Mouse (Mus musculus) myocyte (in vitro differentiated cells): ENCODE data around the gene Rdh5. TPM values are rescaled to one million over a fixed set of nuclear protein-coding genes. Genes with fewer than 3 reads are reported as not detected.

Experiments
- H3K27me3 ChIP-seq: one replicate; pipeline ENCODE4 v1.6.1; 2011; ENCODE audit not compliant: control insufficient read depth, insufficient read depth, insufficient read length
- H3K36me3 ChIP-seq: one replicate; pipeline ENCODE4 v1.6.1; 2011; ENCODE audit not compliant: control insufficient read depth, insufficient read depth
- H3K4me2 ChIP-seq: one replicate; pipeline ENCODE4 v1.6.1; 2011; ENCODE audit warnings: low read depth, control low read depth
- H3K4me3 ChIP-seq: one replicate; pipeline ENCODE4 v1.5.1; 2011; ENCODE audit warnings: mild to moderate bottlenecking, control low read depth, moderate library complexity
- H3K79me2 ChIP-seq: one replicate; pipeline ENCODE4 v1.6.1; 2011; ENCODE audit not compliant: control insufficient read depth, insufficient read depth
- H3ac ChIP-seq: one replicate; pipeline ENCODE4 v1.6.1; 2011; ENCODE audit not compliant: control insufficient read depth, insufficient read length
- CEBPB ChIP-seq: IDR thresholded peaks from 2 replicates; pipeline ENCODE4 v1.6.1; 2011; ENCODE audit warnings: mild to moderate bottlenecking, moderate library complexity; ENCODE audit not compliant: poor library complexity, insufficient read depth, severe bottlenecking
- E2F4 ChIP-seq: IDR thresholded peaks from one replicate; pipeline ENCODE4 v1.6.1; 2011; ENCODE audit warnings: mild to moderate bottlenecking, control low read depth, moderate library complexity; ENCODE audit not compliant: insufficient read depth
- MAX ChIP-seq: IDR thresholded peaks from one replicate; pipeline ENCODE4 v1.6.1; 2011; ENCODE audit warnings: low read depth, mild to moderate bottlenecking, control low read depth
- MYOD1 ChIP-seq, 3 experiments: IDR thresholded peaks; one replicate each; pipeline ENCODE4 v1.6.1; 2011; ENCODE audit warnings: control low read depth in 2 of 3, low read depth in 2 of 3, mild to moderate bottlenecking in 2 of 3, moderate library complexity in 1 of 3; ENCODE audit not compliant: insufficient read length in 2 of 3, control insufficient read depth in 1 of 3
- MYOG ChIP-seq, 3 experiments: IDR thresholded peaks; one replicate each; pipeline ENCODE4 v1.6.1; 2011; ENCODE audit warnings: control low read depth in 2 of 3, low read depth in 2 of 3, mild to moderate bottlenecking in 2 of 3; ENCODE audit not compliant: insufficient read length in 2 of 3, control insufficient read depth in 1 of 3, insufficient read depth in 1 of 3
- POLR2A ChIP-seq: IDR thresholded peaks from one replicate; pipeline ENCODE4 v1.6.1; 2011; ENCODE audit warnings: low read depth, mild to moderate bottlenecking, control low read depth, moderate library complexity; ENCODE audit not compliant: insufficient read length
- POLR2AphosphoS2 ChIP-seq: IDR thresholded peaks from one replicate; pipeline ENCODE4 v1.6.1; 2011; ENCODE audit warnings: low read depth, control low read depth; ENCODE audit not compliant: insufficient read length
- REST ChIP-seq: IDR thresholded peaks from one replicate; pipeline ENCODE4 v1.6.1; 2011; ENCODE audit warnings: mild to moderate bottlenecking, control low read depth, moderate library complexity; ENCODE audit not compliant: insufficient read depth, insufficient read length
- SRF ChIP-seq: IDR thresholded peaks from one replicate; pipeline ENCODE4 v1.6.1; 2011; ENCODE audit warnings: low read depth; ENCODE audit not compliant: control insufficient read depth, insufficient read length
- TCF12 ChIP-seq: IDR thresholded peaks from one replicate; pipeline ENCODE4 v1.6.1; 2011; ENCODE audit warnings: mild to moderate bottlenecking, control low read depth; ENCODE audit not compliant: poor library complexity, insufficient read depth, severe bottlenecking
- TCF3 ChIP-seq: IDR thresholded peaks from one replicate; pipeline ENCODE4 v1.6.1; 2011; ENCODE audit warnings: low read depth, control low read depth; ENCODE audit not compliant: insufficient read length
- USF1 ChIP-seq: IDR thresholded peaks from one replicate; pipeline ENCODE4 v1.6.1; 2011; ENCODE audit warnings: low read depth, mild to moderate bottlenecking, control low read depth, moderate library complexity
- polyA plus RNA-seq: library from polyadenylated mRNA; unstranded; fragments of >200 nt; fragmentation: generic; extraction: Trizol; gene quantifications from one replicate; pipeline ENCODE4 v1.2.1, GENCODE M21; 2012; ENCODE audit warnings: missing spikeins

Rdh5 gene
- polyA plus RNA-seq, 1 experiment: 63.3 TPM

DNA sequence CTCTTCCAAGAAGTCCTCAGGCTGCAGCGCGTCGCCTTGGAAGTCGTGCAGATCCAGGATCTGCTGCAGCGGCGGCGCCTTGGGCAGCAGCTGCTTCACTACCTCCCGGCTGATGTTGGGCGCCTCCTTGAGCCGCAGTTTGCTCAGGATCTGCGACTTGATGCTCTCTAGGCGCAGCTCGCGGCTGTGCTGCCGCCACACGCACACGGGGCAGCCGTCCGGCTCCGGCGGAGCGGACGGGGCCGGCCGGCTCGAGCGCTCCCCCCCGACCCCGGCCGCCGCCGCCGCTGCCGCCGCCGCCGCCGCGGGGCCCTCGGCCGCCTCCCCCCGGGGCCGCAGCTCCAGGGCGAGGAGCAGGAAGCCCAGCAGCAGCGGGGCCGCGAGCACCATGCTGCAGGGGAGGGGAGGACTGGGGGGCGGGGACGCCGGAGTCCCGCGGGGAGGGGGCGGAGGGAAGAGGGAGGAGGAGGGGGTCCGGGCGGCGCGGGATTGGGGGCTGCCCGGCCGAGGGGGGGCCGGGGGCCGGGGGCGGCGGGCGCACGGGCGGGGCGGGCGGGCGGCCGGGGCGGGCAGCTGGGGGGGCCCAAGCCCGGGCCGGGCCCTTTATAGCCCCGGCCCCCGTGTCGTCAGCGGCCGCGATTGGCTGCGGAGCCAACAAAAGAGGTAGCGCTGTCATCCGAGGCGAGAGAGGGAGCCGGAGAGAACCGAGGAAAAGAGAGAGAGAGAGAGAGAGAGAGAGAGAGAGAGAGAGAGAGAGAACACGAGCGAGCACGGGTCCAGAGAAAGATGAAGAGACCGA is 31.2 kb downstream of the Rdh5 start, which contains the start of gene Gdf11:
Gdf11 (minus strand) TSS at position 423 of the 799 bp plus-strand sequence.
- TF ChIP-seq MYOD1 (IDR thresholded peaks at IDR 0.05; ENCODE audit: control insufficient read depth in 1 of 3, insufficient read length in 2 of 3, low read depth in 2 of 3) (peak in 2 of 3 experiments; percentile 18 to 68), MAX (no peak), POLR2A (peak; percentile 39), MYOG (IDR thresholded peaks at IDR 0.05; ENCODE audit: control insufficient read depth in 1 of 3, insufficient read depth in 1 of 3, insufficient read length in 2 of 3, low read depth in 2 of 3) (peak in 2 of 3 experiments; percentile 44 to 72), TCF3 (no peak), POLR2AphosphoS2 (no peak)
- Histone ChIP-seq H3K36me3 (no peaks in the 10 kb centered on the region), H3K27me3 (no peaks in the 10 kb centered on the region), H3K79me2 (peaks cover 4% of the 10 kb centered on the region), H3K4me3 (peak within 1 kb of the TSS; percentile 40), H3ac (peak within 1 kb of the TSS; percentile 56), H3K4me2 (peak within 1 kb of the TSS; percentile 96)

DNA sequence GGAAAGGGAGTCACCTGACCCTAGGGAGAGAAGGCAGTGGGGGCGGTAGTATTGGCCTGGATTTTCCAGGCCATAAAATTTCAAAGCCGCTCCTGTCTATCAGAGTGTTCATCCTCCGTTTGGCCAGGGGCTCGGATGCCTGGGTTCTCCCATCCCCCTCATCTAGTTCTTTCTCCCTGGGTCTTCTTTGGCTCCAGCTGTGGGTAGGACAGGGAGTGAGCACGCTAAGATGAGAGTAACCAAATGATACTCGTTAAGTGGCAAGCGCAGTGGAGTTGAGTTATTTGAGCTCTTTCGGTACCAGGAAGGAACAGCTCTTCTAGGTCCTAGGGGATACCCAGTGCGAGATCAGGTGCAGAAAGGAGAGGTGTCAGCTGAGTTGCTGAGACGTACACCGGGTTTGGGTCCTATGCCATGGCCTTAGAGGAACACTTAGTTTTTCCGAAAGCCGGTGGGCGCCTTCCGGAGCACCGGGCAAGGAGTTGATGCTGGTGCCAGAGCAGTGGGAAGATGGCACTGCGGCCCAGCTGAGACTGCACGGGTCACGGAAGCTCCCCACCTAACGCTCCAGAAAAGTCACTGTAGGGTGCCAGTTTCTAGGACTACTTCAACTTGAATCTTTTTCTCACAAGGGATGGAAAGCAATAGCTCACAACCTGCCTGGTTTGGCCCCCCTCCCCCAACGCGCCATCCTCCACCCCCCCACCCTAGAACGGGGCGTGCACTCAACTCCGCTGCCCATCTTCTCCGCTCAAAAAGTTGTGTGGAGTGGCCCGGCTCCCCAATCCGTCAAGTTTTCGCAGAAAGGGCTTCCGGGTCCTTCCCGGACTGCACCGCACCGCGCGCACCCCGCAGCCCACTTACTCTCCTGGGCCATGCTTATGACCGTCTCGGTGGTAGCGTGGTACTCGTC is 32.0 kb downstream of the Rdh5 start:
- H3K4me3 ChIP-seq: peak overlapping the region; percentile 40
- TF ChIP-seq TCF12 (no peak), MYOD1 (IDR thresholded peaks at IDR 0.05; ENCODE audit: control insufficient read depth in 1 of 3, insufficient read length in 2 of 3, low read depth in 2 of 3) (no peak), POLR2AphosphoS2 (no peak), MAX (no peak), E2F4 (no peak), POLR2A (no peak), SRF (no peak), CEBPB (no peak), REST (no peak), USF1 (no peak), MYOG (IDR thresholded peaks at IDR 0.05; ENCODE audit: control insufficient read depth in 1 of 3, insufficient read depth in 1 of 3, insufficient read length in 2 of 3, low read depth in 2 of 3) (no peak), TCF3 (no peak)
- H3ac ChIP-seq: peak overlapping the region; percentile 56
- H3K79me2 ChIP-seq: peaks cover 4% of the 10 kb centered on the region
- no peaks in the 10 kb centered on the region for H3K36me3 ChIP-seq
- peak overlapping the region; percentile 96 for H3K4me2 ChIP-seq
- no peaks in the 10 kb centered on the region for H3K27me3 ChIP-seq

DNA sequence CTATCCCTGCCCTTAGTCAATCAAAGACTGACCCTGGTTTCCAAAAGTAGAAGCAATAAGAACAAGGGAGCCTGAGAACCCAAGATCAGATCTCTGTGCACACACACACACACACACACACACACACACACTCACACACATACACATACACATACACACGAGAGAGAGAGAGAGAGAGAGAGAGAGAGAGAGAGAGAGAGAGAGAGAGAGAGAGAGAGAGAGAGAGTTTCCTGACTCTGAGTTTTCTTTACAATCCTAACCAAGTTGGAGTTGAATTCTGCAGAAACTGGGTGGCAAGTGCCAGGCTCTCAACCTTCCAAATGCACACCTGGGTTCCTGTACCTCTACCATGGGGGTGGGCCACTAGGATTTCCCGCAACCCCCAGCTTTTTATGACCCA is 32.8 kb downstream of the Rdh5 start:
- H3K4me2 ChIP-seq: peak overlapping the region; percentile 96
- H3K27me3 ChIP-seq: no peaks in the 10 kb centered on the region
- peaks cover 4% of the 10 kb centered on the region for H3K79me2 ChIP-seq
- TF ChIP-seq E2F4: no peak
- TF ChIP-seq MAX: no peak
- no peak for TF ChIP-seq POLR2AphosphoS2
- no peak for TF ChIP-seq MYOG (IDR thresholded peaks at IDR 0.05; ENCODE audit: control insufficient read depth in 1 of 3, insufficient read depth in 1 of 3, insufficient read length in 2 of 3, low read depth in 2 of 3)
- no peaks in the 10 kb centered on the region for H3K36me3 ChIP-seq
- H3K4me3 ChIP-seq: peak overlapping the region; percentile 40
- H3ac ChIP-seq: no peak overlapping the region

DNA sequence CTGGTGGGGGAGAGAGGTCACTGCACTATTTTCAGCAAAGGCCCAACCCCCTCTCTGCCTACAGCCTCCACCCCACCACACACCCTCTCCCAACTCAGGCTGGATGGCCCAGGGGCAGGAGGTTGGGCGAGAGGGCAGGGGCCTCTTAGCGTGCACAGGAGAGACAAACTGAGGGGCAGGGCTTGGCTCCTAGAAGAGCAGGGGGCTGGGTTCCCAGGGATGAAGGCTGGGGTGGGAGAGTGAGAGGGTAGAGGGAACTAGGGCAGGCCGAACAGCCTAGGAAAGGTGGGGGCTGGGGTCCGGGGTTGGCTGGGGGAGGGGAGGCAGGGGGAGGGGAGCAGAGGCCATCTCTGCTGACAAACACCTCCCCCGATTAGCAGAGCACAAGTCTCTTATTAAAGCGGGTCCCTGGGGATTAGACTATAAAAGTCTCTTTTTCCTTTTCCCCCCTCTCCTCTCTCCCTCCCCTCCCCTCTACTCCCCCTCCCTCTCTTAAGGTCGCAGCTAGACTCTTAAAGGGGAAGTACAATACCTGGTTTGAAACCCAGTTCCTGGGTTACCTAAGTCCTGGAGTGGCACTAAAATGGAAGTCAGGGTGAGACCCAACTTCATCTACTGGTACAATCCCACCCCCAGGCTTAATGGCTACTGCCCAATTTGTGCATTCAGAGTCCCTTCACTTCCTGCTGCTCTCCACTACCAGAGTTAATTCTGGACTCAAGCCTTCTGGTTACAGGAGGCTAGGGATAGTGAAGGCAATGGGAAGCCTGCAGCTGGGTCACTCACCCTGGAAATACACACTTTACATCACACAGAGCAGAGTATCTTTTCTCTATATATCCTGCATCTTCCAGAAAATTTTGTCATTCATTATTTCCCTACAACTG is 33.5 kb downstream of the Rdh5 start:
- Histone ChIP-seq H3K27me3 (no peaks in the 10 kb centered on the region), H3K79me2 (peaks cover 4% of the 10 kb centered on the region), H3K4me2 (peak overlapping the region; percentile 96), H3K4me3 (peak overlapping the region; percentile 40), H3ac (no peak overlapping the region), H3K36me3 (no peaks in the 10 kb centered on the region)
- no peak for TF ChIP-seq TCF12
- TF ChIP-seq POLR2AphosphoS2: no peak
- TF ChIP-seq USF1: no peak
- no peak for TF ChIP-seq MYOG (IDR thresholded peaks at IDR 0.05; ENCODE audit: control insufficient read depth in 1 of 3, insufficient read depth in 1 of 3, insufficient read length in 2 of 3, low read depth in 2 of 3)
- TF ChIP-seq SRF: no peak
- no peak for TF ChIP-seq TCF3
- no peak for TF ChIP-seq CEBPB
- TF ChIP-seq MAX: no peak
- no peak for TF ChIP-seq POLR2A
- TF ChIP-seq E2F4: no peak
- TF ChIP-seq REST: no peak
